Mouse (Mus musculus): ENCODE measurements around the gene Fam53b. TPM values are rescaled to one million over a fixed set of nuclear protein-coding genes. Genes with fewer than 3 reads are reported as not detected.

Gene Fam53b
- polyA plus RNA-seq, 1 experiment from 2014 or later: 33.8 TPM

DNA sequence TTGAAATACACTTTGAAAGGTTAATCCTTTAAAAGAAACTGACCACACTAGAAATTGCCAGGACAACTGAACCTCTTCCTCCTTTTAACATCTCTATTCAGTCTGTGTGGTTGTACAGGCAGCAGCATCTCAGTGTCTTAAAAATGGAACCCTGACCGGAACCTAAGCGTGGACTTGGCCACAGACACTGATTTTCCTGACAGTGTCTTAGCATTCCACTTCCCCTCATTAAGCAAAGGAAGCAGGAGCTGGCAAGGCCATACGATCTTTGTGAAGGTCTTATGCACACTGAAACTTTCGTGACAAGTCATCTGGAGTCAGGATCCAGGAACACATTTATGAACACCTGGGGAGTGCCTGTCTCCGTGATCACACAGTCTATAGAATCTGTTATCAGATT lies 29.6 kb downstream of the Fam53b start:
- H3K9me3 ChIP-seq: no peaks in the 10 kb centered on the region
- H3K4me2 ChIP-seq: no peak overlapping the region
- no peak overlapping the region for H3K4me3 ChIP-seq
- no peak overlapping the region for H3K9ac ChIP-seq
- peaks cover 54% of the 10 kb centered on the region for H3K4me1 ChIP-seq
- no peaks in the 10 kb centered on the region for H3K27me3 ChIP-seq
- ATAC-seq (ENCODE audit: borderline replicate concordance, extremely low read depth, low FRiP score, low TSS enrichment): no peak
- H3K27ac ChIP-seq: no peak overlapping the region
- WGBS: 67% methylated on average over 5 of the region's 5 CpGs
- no peaks in the 10 kb centered on the region for H3K36me3 ChIP-seq

DNA sequence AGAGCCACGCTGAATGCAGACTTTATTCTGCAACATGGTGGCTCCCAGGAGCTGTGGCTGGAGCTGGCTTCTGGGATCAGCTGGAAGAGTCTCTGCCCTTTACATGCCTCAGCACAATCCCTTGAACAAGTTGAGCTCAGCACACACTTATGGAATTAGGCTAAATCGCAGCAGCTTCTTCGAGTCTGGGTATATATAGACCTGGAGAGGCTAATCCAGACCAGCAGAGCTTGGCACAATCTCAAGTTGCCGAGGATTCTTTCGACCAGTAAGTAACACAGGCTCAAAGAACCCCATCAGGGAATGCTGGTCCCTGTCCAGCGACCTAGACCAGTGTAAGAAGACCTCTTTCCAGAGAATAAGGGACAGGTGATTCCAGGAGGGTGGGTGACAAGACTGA lies 31.8 kb downstream of the Fam53b start:
- Histone ChIP-seq H3K4me1 (peaks cover 47% of the 10 kb centered on the region), H3K4me3 (no peak overlapping the region), H3K27ac (peak overlapping the region; percentile 25), H3K36me3 (peaks cover 14% of the 10 kb centered on the region), H3K9me3 (no peaks in the 10 kb centered on the region), H3K4me2 (no peak overlapping the region), H3K9ac (no peak overlapping the region), H3K27me3 (no peaks in the 10 kb centered on the region)
- 50% methylated on average over 6 of the region's 6 CpGs for WGBS
- ATAC-seq (ENCODE audit: borderline replicate concordance, extremely low read depth, low FRiP score, low TSS enrichment): no peak

DNA sequence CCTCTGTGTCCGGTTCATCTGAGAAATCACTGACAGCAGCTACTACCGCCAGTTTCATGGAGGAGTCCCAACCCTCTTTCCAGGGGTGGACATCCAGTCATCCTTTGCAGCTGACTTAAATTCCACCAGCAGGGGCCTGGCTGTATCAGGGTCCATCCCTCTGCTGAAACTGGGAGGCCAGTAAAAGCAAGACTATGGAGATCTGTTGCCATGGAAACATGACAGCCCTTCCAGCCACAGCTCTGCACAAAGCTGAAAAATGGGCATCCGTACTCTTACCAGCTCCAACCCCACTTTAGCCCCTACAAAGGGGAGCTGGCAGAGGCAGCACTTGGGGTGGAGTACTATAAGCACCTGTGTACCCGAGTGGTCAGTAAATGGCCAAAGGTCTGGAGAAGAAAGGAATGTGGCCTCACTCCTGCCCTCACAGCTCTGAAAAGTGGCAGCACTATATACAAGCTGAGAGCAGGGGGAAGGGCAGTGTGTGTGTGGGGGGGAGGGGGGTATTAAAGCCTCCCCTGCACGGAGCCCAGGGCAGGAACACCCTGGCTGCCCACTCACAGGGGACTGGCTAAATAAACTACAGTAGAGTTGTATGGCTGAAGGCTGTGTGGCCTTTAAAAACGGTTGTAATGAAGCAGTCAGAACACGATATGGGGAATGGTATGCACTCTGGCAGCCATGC lies 32.4 kb downstream of the Fam53b start:
- peaks cover 42% of the 10 kb centered on the region for H3K4me1 ChIP-seq
- no peaks in the 10 kb centered on the region for H3K9me3 ChIP-seq
- no peaks in the 10 kb centered on the region for H3K27me3 ChIP-seq
- no peak overlapping the region for H3K4me2 ChIP-seq
- 21% methylated on average over 7 of the region's 7 CpGs for WGBS
- no peak overlapping the region for H3K9ac ChIP-seq
- H3K36me3 ChIP-seq: peaks cover 19% of the 10 kb centered on the region
- ATAC-seq (ENCODE audit: borderline replicate concordance, extremely low read depth, low FRiP score, low TSS enrichment): peak; percentile 20; the same call in 1 of the 2 replicates
- H3K27ac ChIP-seq: peak overlapping the region; percentile 61
- H3K4me3 ChIP-seq: no peak overlapping the region

DNA sequence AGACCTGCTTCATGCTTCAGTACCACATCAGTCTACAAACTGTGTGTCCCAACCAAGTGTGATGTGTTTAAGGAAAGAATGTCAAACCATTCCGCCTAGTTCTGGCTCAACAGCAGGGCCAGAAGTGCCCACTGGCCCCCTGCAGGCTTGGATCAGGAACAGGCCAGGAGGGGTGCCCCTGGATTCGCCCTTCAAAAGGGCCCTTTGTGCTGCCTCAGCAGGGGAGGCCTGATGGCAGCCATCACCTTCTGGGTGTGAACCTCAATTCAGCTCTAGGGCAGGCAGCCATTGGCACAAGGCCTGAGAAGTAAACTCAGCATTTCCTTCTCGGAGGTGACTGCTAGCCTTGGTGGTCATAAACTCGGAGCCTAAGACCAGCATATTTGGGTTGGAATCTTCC lies 33.1 kb downstream of the Fam53b start:
- 38% methylated on average over 4 of the region's 4 CpGs for WGBS
- no peak overlapping the region for H3K4me3 ChIP-seq
- no peak overlapping the region for H3K9ac ChIP-seq
- peak overlapping the region; percentile 61 for H3K27ac ChIP-seq
- H3K4me1 ChIP-seq: peaks cover 36% of the 10 kb centered on the region
- no peak overlapping the region for H3K4me2 ChIP-seq
- no peaks in the 10 kb centered on the region for H3K27me3 ChIP-seq
- no peak for ATAC-seq (ENCODE audit: borderline replicate concordance, extremely low read depth, low FRiP score, low TSS enrichment)
- H3K36me3 ChIP-seq: peaks cover 21% of the 10 kb centered on the region
- no peaks in the 10 kb centered on the region for H3K9me3 ChIP-seq

DNA sequence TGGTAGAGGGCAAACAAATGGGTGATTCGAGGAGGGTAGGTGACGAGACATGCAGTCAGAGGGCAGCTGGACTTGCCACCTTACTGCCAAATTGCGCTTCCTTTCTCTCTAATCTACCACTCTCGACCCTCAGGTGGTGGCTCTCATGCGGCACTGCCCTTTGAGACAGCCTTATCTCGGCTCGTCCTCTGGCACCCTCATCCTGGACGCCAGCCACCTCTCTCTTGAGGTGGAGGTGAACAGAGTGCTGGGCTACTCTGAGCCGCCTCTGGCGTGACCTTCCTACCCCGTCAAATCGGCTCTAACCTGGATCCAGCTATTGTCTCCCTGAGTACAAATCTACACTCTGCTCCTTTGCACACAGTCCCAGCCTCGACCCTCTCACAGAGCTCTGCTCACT lies 35.1 kb downstream of the Fam53b start:
- H3K27ac ChIP-seq: no peak overlapping the region
- no peak for ATAC-seq (ENCODE audit: borderline replicate concordance, extremely low read depth, low FRiP score, low TSS enrichment)
- no peaks in the 10 kb centered on the region for H3K9me3 ChIP-seq
- WGBS: 69% methylated on average over 13 of the region's 13 CpGs
- H3K4me2 ChIP-seq: no peak overlapping the region
- no peak overlapping the region for H3K4me3 ChIP-seq
- H3K9ac ChIP-seq: no peak overlapping the region
- no peaks in the 10 kb centered on the region for H3K27me3 ChIP-seq
- peaks cover 27% of the 10 kb centered on the region for H3K4me1 ChIP-seq
- H3K36me3 ChIP-seq: peaks cover 21% of the 10 kb centered on the region

DNA sequence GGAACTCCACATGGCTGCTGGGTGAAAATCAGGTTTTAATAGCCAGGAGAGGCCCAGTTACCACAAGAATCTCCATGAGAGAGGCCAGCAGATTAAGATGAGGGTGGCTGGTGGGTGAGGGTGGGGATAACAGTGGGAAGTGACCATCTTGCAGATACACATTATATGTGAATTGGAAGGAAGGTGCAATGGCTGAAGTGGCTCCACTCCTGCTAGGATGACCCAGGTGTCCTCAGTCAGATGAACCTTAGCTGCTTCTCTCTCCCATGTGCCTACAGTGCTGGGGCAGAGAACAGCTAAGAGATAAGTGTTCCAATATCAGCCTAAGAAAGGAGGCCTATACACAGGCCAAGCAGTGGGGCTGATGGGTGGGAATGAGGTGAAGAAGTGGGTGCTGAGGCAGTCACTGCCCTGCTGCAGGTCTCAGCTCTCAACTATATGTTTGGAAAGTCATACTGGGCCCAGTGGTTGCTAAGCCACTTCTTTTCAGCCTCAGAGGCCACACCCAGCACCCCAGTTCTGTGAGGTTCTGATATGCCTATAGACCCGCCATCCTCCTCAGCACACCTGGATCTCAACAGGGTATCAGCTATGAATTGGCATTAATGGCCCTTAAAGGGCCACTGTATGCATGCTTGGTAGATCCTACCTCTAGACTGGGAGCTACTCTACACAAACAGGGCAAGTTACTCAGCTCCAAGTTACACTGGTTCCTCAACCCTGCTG lies 35.8 kb downstream of the Fam53b start:
- 92% methylated on average over 1 of the region's 1 CpGs for WGBS
- H3K4me1 ChIP-seq: peaks cover 27% of the 10 kb centered on the region
- no peak overlapping the region for H3K9ac ChIP-seq
- no peaks in the 10 kb centered on the region for H3K9me3 ChIP-seq
- H3K4me2 ChIP-seq: no peak overlapping the region
- H3K27me3 ChIP-seq: no peaks in the 10 kb centered on the region
- no peak overlapping the region for H3K4me3 ChIP-seq
- no peak overlapping the region for H3K27ac ChIP-seq
- H3K36me3 ChIP-seq: peaks cover 21% of the 10 kb centered on the region
- ATAC-seq (ENCODE audit: borderline replicate concordance, extremely low read depth, low FRiP score, low TSS enrichment): 0 out of 2 replicates have a peak, but pooled peaks have one; percentile 12

DNA sequence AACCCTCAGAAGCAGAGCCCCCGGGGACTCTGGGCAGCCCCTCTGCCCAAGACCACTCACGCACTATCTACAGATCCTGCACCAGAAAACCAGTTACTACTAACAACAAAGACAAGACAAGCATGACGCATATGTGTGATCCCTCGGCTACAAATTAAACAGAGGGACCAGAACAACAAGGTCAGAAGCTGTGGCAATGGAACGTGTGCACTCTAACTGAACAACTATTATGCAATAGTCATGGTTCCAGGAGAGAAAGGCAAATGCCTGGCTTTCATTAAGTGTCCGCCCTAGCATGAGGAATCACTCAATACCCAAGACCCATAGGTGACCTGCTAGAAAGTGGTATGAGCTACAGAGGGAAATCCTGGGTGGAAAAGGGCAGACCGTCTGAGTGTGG lies 36.6 kb downstream of the Fam53b start:
- no peaks in the 10 kb centered on the region for H3K27me3 ChIP-seq
- H3K36me3 ChIP-seq: peaks cover 21% of the 10 kb centered on the region
- no peak for ATAC-seq (ENCODE audit: borderline replicate concordance, extremely low read depth, low FRiP score, low TSS enrichment)
- WGBS: 86% methylated on average over 7 of the region's 7 CpGs
- no peak overlapping the region for H3K4me3 ChIP-seq
- H3K9me3 ChIP-seq: no peaks in the 10 kb centered on the region
- H3K9ac ChIP-seq: no peak overlapping the region
- H3K4me1 ChIP-seq: peaks cover 26% of the 10 kb centered on the region
- H3K4me2 ChIP-seq: no peak overlapping the region
- no peak overlapping the region for H3K27ac ChIP-seq

DNA sequence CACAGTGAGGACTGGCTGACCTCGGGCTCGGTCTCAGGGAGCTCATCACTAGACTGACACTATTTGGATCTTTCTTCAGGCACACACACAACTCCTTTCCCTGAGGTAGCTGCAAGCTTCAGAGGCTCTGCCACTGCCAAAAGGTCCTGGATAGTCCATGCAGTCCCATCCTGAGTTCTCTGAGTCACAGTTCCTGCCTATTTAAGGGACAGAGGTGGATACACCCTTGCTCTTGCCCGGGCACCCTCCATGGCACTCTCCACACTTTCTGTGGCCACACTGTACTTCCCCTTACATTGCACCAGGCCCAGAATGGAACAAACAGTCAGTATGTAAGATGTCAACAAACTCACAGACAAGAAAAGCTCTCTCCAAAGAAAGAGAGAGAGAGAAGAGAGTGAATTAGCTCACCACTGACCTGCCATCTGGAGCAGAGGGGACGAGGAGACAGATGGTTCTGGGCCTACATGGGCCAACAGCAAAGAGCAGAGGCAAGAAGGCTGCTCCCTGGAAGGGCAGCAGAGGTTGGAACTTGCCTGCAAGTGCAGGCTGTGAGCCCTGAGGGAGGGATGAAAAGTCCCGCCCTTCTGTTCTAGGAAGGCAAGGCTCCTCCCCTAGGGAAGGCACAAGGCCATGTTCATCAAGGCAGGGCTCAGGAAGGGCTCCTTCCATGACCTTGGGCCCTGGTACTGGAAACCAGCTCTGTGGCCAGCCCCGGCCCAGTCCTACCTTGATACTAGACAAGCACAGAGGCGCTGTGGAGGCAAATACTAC lies 37.2 kb downstream of the Fam53b start:
- 86% methylated on average over 7 of the region's 7 CpGs for WGBS
- no peaks in the 10 kb centered on the region for H3K9me3 ChIP-seq
- H3K4me2 ChIP-seq: no peak overlapping the region
- no peak overlapping the region for H3K9ac ChIP-seq
- no peak for ATAC-seq (ENCODE audit: borderline replicate concordance, extremely low read depth, low FRiP score, low TSS enrichment)
- H3K4me1 ChIP-seq: peaks cover 20% of the 10 kb centered on the region
- no peaks in the 10 kb centered on the region for H3K27me3 ChIP-seq
- peaks cover 21% of the 10 kb centered on the region for H3K36me3 ChIP-seq
- no peak overlapping the region for H3K27ac ChIP-seq
- no peak overlapping the region for H3K4me3 ChIP-seq

DNA sequence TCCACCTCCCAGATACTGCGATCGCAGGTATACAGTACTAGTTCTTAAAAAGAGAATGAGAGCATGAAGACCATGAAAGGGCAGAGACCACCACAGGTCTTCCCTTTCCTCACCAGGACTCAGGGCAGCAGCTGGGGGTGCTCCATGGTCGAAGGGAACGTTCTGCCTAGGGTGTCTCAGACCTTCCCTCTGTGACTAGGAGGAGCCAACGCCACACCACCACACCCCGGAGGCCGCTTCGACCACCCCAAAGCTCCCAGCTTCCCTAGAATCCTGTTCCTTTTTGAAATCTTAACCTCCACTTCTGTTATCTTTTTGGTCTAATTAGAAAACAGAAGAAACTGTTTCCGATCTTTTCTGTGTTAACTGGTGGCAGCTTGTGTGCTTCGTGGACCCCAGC lies 37.8 kb downstream of the Fam53b start:
- no peak overlapping the region for H3K4me3 ChIP-seq
- 92% methylated on average over 10 of the region's 10 CpGs for WGBS

DNA sequence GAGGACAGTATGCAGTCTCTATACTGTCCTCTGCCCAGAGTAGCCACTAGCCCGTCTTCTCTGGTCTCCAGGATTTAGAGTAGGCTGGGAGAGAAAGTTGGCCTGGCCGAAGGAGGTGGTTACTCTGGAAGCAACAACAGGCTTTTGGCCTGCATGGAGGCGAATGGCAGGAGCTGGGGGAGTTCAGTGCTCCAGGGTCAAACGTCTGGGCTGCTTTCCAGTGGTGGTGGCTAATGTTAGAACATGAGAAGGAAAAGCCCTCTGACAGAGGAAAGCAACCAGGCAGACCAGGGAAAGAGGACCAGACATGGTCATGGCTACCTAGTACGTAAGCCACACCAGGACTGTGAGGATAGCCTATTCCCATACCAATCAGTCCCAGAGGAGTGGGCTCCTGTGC lies 38.4 kb downstream of the Fam53b start:
- Histone ChIP-seq H3K4me2 (no peak overlapping the region), H3K36me3 (peaks cover 25% of the 10 kb centered on the region), H3K9me3 (no peaks in the 10 kb centered on the region), H3K9ac (no peak overlapping the region), H3K4me3 (no peak overlapping the region), H3K27ac (no peak overlapping the region), H3K4me1 (peaks cover 8% of the 10 kb centered on the region), H3K27me3 (no peaks in the 10 kb centered on the region)
- WGBS: 75% methylated on average over 5 of the region's 5 CpGs
- ATAC-seq (ENCODE audit: borderline replicate concordance, extremely low read depth, low FRiP score, low TSS enrichment): no peak

More for the DNA sequence above, 37.8 kb downstream of the Fam53b start:
- no peak for ATAC-seq (ENCODE audit: borderline replicate concordance, extremely low read depth, low FRiP score, low TSS enrichment)
- no peak overlapping the region for H3K27ac ChIP-seq
- no peaks in the 10 kb centered on the region for H3K9me3 ChIP-seq
- peaks cover 21% of the 10 kb centered on the region for H3K36me3 ChIP-seq
- H3K4me2 ChIP-seq: no peak overlapping the region
- no peak overlapping the region for H3K9ac ChIP-seq
- peaks cover 14% of the 10 kb centered on the region for H3K4me1 ChIP-seq
- no peaks in the 10 kb centered on the region for H3K27me3 ChIP-seq

DNA sequence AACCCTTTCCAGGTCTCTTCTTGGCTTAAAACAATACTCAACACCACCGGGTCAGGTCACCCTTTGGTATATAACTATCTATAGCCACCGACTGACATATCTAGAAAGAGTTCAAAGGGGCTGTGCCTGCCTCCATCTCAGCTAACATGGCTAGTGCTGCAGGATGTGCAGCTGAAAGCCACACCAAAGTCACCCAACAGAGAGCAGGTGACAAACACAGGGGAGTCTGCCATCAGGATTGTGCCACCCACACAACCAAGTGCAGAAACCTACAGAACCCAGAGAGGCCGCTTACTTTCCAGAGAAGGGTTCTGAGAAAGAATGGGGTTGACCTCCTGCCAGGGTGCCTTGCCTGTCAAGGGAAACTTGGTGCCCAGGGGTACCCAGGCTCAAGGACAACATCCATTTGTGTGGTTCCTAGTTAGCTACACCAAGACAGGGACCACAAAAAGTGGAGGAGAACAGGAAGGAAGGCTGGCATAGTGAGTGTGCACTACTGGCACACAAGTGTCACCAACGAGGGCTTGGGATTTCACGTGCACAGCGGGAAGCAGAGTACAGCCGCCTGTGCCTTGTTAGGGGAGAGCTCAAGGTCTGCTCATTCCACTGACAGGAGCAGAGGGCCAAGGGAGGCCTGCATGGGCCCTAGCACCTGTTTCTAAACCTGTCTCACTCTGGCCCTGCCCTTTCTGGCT lies 40.5 kb downstream of the Fam53b start:
- H3K4me1 ChIP-seq: no peaks in the 10 kb centered on the region
- peaks cover 19% of the 10 kb centered on the region for H3K36me3 ChIP-seq
- H3K4me3 ChIP-seq: no peak overlapping the region
- H3K9ac ChIP-seq: no peak overlapping the region
- H3K4me2 ChIP-seq: no peak overlapping the region
- 81% methylated on average over 7 of the region's 7 CpGs for WGBS
- H3K9me3 ChIP-seq: no peaks in the 10 kb centered on the region
- ATAC-seq (ENCODE audit: borderline replicate concordance, extremely low read depth, low FRiP score, low TSS enrichment): no peak
- no peaks in the 10 kb centered on the region for H3K27me3 ChIP-seq
- H3K27ac ChIP-seq: no peak overlapping the region

Measured in lung, embryonic 15.5 days (tissue).